Mouse (Mus musculus) hindbrain, embryonic 11.5 days (tissue): ENCODE measurements at regions not wholly inside any gene's neighbourhood (a gene's known extent, or its start where the extent isn't known, plus 50 kb on each side); places are given as distances from the start of the nearest gene placed in this dataset.

Experiments
- ATAC-seq: fragments of 200-750 bp; cut with Nextera tagmentation; 2 replicates; pipeline ENCODE4 v1.8.0; 2017; ENCODE audit warnings: mild to moderate bottlenecking, moderate TSS enrichment, moderate library complexity; ENCODE audit not compliant: low FRiP score
- DNase-seq: peaks from one replicate; pipeline ENCODE4 v3.0.0-alpha.2; 2015; ENCODE audit warnings: low spot score
- H3K27ac ChIP-seq: fragments of 300-500 bp; sonication (generic); 2 replicates; pipeline ENCODE4 v1.5.1; 2014; ENCODE audit warnings: mild to moderate bottlenecking, low read depth, low read length
- H3K27me3 ChIP-seq: fragments of 300-500 bp; sonication (generic); 2 replicates; pipeline ENCODE4 v1.6.1; 2014; ENCODE audit warnings: mild to moderate bottlenecking, low read length, moderate library complexity, mixed read lengths; ENCODE audit not compliant: control insufficient read depth, insufficient read depth
- H3K36me3 ChIP-seq: fragments of 300-500 bp; sonication (generic); 2 replicates; pipeline ENCODE4 v1.6.1; 2014; ENCODE audit warnings: mild to moderate bottlenecking, low read length, moderate library complexity, mixed read lengths; ENCODE audit not compliant: control insufficient read depth, insufficient read depth
- H3K4me1 ChIP-seq: fragments of 300-500 bp; sonication (generic); replicated peaks from 2 replicates; pipeline ENCODE4 v1.6.1; 2014; ENCODE audit warnings: low read length, mixed read lengths; ENCODE audit not compliant: control insufficient read depth, insufficient read depth
- H3K4me2 ChIP-seq: fragments of 300-500 bp; sonication (generic); replicated peaks from 2 replicates; pipeline ENCODE4 v1.6.1; 2014; ENCODE audit warnings: mild to moderate bottlenecking, low read depth, low read length
- H3K4me3 ChIP-seq: fragments of 300-500 bp; sonication (generic); 2 replicates; pipeline ENCODE4 v1.5.1; 2014; ENCODE audit warnings: low read depth, low read length
- H3K9ac ChIP-seq: fragments of 300-500 bp; sonication (generic); 2 replicates; pipeline ENCODE4 v1.6.1; 2014; ENCODE audit warnings: low read depth, low read length
- H3K9me3 ChIP-seq: fragments of 300-500 bp; sonication (generic); 2 replicates; pipeline ENCODE4 v1.6.1; 2016; ENCODE audit warnings: low read length; ENCODE audit not compliant: control insufficient read depth
- WGBS: fragments of 180-500 bp; shearing (Covaris S2); extraction: QIAGEN DNeasy Blood & Tissue Kit; methylation state at CpG from one replicate; pipeline ENCODE4 v1.1.7; 2014; 5-methylcytosine and 5-hydroxymethylcytosine counted together

DNA sequence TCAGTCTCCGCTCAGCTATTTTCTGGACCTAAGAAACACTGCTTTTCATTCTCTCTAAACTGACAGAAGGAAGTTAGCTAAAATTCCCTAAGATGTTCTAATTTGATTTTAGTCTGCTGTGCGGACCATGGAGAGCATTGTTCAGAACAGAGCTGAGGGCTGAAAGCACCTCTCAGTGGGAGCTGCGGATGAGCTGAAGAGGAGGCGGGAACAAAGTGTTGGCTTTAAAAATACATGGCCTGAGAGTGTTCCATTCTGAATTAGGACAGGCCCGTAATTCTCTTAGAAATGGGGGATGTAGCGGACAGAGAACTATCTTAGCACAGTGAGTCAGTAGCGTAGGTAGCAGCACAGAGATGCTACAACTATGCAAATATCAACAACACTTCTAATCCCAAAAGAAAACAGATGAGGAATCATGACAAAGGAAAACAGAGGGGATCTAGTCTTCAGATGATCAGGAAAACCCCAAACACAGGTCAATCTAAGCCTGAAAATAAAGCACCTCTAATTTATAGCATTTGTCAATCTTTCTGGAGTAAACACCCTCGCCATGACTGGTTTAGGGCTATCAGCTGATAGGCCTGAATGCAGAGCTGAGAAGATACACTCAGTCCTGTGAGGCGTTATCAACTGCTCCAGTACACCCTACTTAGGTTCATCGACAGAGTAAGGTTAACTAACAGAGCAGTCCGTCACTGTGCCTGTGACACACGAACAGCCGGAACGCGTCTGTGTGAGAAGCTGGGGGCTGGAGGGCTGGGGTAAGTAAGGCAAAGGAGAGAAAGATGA, 60.8 kb upstream of the Peli2 start:
- Histone ChIP-seq H3K36me3 (no peaks in the 10 kb centered on the region), H3K4me2 (no peak overlapping the region), H3K9me3 (no peaks in the 10 kb centered on the region), H3K27ac (no peak overlapping the region), H3K27me3 (no peaks in the 10 kb centered on the region), H3K9ac (no peak overlapping the region), H3K4me1 (no peaks in the 10 kb centered on the region), H3K4me3 (no peak overlapping the region)
- no peak for ATAC-seq
- WGBS: 64% methylated on average over 15 of the region's 15 CpGs
- DNase-seq: no peak

DNA sequence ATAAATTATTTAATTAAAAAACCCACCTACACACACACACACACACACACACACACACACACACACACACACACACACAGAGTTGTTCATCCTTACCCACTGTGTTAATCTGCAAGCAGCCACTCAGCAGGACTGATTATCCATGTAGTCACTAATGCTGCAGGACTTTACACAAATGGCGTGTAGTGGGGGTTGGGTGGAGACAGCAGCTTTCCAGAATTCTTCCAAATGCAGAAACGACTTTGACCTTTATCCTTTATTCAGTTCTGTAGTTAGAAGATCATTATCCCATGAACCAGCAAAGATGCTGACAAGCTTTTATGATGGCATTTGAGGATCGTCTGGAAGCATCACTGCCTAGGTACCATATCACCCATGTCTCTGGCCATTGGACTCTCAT, 52.0 kb upstream of the Peli2 start:
- H3K4me1 ChIP-seq: no peaks in the 10 kb centered on the region
- 73% methylated on average over 3 of the region's 3 CpGs for WGBS

More for the DNA sequence above, 52.0 kb upstream of the Peli2 start:
- ATAC-seq: no peak
- Histone ChIP-seq H3K4me2 (no peak overlapping the region), H3K4me3 (no peak overlapping the region), H3K27ac (no peak overlapping the region), H3K27me3 (no peaks in the 10 kb centered on the region), H3K36me3 (no peaks in the 10 kb centered on the region), H3K9ac (no peak overlapping the region), H3K9me3 (no peaks in the 10 kb centered on the region)
- DNase-seq: no peak
